Mouse (Mus musculus) kidney, embryonic 14.5 days (tissue): ENCODE measurements around the gene Tmem120b. TPM values are rescaled to one million over a fixed set of nuclear protein-coding genes. Genes with fewer than 3 reads are reported as not detected.

Experiments
- ATAC-seq: fragments of 200-750 bp; cut with Nextera tagmentation; 2 replicates; pipeline ENCODE4 v1.8.0; 2017; ENCODE audit warnings: moderate number of reproducible peaks, mild to moderate bottlenecking, moderate TSS enrichment, moderate library complexity; ENCODE audit not compliant: low FRiP score, low TSS enrichment
- H3K27ac ChIP-seq: fragments of 300-500 bp; sonication (generic); 2 replicates; pipeline ENCODE4 v1.5.1; 2014; ENCODE audit warnings: low read depth, mild to moderate bottlenecking, low read length, moderate library complexity, mixed read lengths
- H3K27me3 ChIP-seq: fragments of 300-500 bp; sonication (generic); 2 replicates; pipeline ENCODE4 v1.6.1; 2014; ENCODE audit warnings: mild to moderate bottlenecking, low read length; ENCODE audit not compliant: control insufficient read depth, insufficient read depth
- H3K36me3 ChIP-seq: fragments of 300-500 bp; sonication (generic); 2 replicates; pipeline ENCODE4 v1.6.1; 2014; ENCODE audit warnings: low read length, mixed read lengths; ENCODE audit not compliant: control insufficient read depth, insufficient read depth
- H3K4me1 ChIP-seq: fragments of 300-500 bp; sonication (generic); 2 replicates; pipeline ENCODE4 v1.6.1; 2014; ENCODE audit warnings: low read length, mixed read lengths; ENCODE audit not compliant: control insufficient read depth, insufficient read depth
- H3K4me2 ChIP-seq: fragments of 300-500 bp; sonication (generic); replicated peaks from 2 replicates; pipeline ENCODE4 v1.6.1; 2014; ENCODE audit warnings: low read depth, mild to moderate bottlenecking, low read length
- H3K4me3 ChIP-seq: fragments of 300-500 bp; sonication (generic); 2 replicates; pipeline ENCODE4 v1.5.1; 2014; ENCODE audit warnings: mild to moderate bottlenecking, low read length
- H3K9ac ChIP-seq: fragments of 300-500 bp; sonication (generic); 2 replicates; pipeline ENCODE4 v1.6.1; 2014; ENCODE audit warnings: low read depth, mild to moderate bottlenecking, low read length, moderate library complexity
- H3K9me3 ChIP-seq: fragments of 300-500 bp; sonication (generic); 2 replicates; pipeline ENCODE4 v1.6.1; 2016; ENCODE audit warnings: low read length; ENCODE audit not compliant: control insufficient read depth
- whole genome bisulfite sequencing: fragments of 180-500 bp; shearing (Covaris S2); extraction: QIAGEN DNeasy Blood & Tissue Kit; methylation state at CpG from one replicate; pipeline ENCODE4 v1.1.7; 2014; 5-methylcytosine and 5-hydroxymethylcytosine counted together
- polyA plus RNA-seq: library from polyadenylated mRNA; unstranded; fragments of >200 nt; fragmentation: Nextera tagmentation; extraction: Ambion mirVana; gene quantifications from 2 replicates; pipeline ENCODE4 v1.2.1, GENCODE M21; 2014

Gene Tmem120b
- polyA plus RNA-seq, 1 experiment from 2014 or later, result 12.0 TPM

DNA sequence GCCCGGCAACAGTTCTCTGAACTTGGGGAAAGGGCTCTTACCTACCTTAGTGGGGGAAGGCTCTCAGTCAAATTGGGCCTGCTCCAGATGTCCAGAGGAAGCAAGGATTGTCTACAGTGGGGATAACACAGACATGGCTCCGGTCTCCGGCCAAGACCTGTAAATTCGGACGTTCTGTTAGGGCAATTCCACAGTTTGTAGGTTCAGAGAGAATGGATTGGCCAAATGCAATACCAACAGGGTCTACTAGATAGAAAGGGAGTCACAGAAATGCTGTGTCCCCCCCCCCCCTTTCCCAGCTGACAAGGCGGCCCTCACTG is 69.7 kb downstream of the Tmem120b start:
- Histone ChIP-seq H3K9me3 (no peaks in the 10 kb centered on the region), H3K36me3 (peaks cover 13% of the 10 kb centered on the region; the same call in 1 of the 2 replicates), H3K4me1 (peaks cover 46% of the 10 kb centered on the region), H3K4me3 (peak overlapping the region; percentile 96), H3K27me3 (no peaks in the 10 kb centered on the region), H3K27ac (peak overlapping the region; percentile 100), H3K4me2 (peak overlapping the region; percentile 100), H3K9ac (peak overlapping the region; percentile 100)
- under 1% methylated on average over 6 of the region's 6 CpGs for WGBS
- ATAC-seq, result no peak

DNA sequence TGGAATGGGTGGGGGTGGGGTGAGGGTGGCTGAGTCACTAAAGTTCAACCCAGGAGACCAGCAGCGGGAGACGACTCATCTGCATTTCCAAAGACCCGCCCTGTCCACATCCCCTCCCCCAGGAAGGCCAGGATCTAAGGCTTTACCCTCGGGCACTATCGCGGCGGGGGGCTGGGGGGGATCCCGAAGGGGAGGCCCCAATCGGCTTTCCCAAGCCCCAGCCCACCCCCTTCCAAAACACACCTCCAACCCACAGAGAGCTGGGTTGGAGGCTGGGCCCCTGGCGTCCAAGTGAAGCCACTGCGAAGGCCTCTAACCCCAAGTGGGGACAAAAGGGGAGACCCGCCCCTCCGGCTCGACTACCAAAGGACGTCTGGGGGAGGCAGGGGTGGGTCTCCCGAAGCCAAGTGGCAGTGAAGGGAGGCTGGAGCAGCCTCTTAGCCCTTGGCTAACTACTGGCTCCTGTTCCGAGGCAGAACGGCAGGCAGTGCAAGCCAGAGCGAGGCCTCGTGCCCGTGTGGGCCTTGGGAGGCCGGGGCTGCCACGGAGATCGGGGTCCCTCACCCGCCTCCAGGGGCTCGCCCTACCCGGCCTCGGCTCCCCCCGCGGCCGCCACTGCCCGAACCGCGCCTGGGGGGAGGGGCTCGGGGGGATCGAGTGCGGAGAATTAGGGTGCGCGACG is 70.2 kb downstream of the Tmem120b start:
- no peaks in the 10 kb centered on the region for H3K27me3 ChIP-seq
- H3K36me3 ChIP-seq, result peaks cover 13% of the 10 kb centered on the region; the same call in 1 of the 2 replicates
- peak; percentile 51 for ATAC-seq
- no peaks in the 10 kb centered on the region for H3K9me3 ChIP-seq
- under 1% methylated on average over 32 of the region's 40 CpGs for WGBS
- peak overlapping the region; percentile 100 for H3K27ac ChIP-seq
- peaks cover 43% of the 10 kb centered on the region for H3K4me1 ChIP-seq
- H3K4me2 ChIP-seq, result peak overlapping the region; percentile 100
- peak overlapping the region; percentile 100 for H3K9ac ChIP-seq
- H3K4me3 ChIP-seq, result peak overlapping the region; percentile 96

DNA sequence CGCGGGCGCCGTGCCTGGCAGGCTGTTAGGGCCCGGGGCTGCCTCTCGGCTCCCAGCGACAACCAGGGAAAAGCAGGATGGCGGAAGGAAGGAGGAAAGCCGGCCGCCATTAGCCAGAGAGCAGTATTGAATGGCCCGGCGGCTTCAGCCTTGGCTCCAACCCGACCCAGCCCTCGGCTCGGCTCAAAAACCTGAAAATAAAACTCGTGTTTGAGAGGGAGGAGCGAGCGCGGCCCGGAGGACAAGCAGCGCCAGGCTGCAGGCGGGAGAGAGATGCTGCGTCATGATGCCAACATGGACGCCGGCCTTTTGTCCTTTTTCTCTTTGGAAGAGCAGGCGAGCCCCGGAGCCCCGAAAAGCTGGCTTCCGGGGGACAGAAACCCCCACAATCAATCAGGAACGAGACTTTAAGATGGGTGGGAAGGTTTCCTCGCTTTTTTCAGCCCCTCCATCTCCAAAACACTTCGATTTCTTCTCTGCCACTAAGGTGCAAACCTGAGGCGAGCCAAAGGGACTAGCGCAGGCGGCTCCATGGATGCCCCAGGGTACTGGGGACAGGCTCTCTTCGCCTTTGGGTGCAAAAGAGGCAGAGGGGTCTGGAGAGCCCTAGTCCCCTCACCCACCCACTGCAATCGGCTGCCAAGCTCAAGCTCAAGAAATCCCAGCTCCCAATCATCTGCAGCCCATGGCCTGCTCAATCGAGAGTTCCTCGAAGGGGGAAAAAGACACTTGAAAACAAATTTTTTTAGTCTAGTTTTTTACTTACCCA is 70.9 kb downstream of the Tmem120b start:
- H3K4me3 ChIP-seq, result peak overlapping the region; percentile 96
- no peak for ATAC-seq
- peak overlapping the region; percentile 100 for H3K4me2 ChIP-seq
- under 1% methylated on average over 39 of the region's 39 CpGs for WGBS
- H3K27ac ChIP-seq, result peak overlapping the region; percentile 100
- peaks cover 12% of the 10 kb centered on the region; the same call in 1 of the 2 replicates for H3K36me3 ChIP-seq
- H3K4me1 ChIP-seq, result peaks cover 45% of the 10 kb centered on the region
- peak overlapping the region; percentile 100 for H3K9ac ChIP-seq
- no peaks in the 10 kb centered on the region for H3K9me3 ChIP-seq
- no peaks in the 10 kb centered on the region for H3K27me3 ChIP-seq

DNA sequence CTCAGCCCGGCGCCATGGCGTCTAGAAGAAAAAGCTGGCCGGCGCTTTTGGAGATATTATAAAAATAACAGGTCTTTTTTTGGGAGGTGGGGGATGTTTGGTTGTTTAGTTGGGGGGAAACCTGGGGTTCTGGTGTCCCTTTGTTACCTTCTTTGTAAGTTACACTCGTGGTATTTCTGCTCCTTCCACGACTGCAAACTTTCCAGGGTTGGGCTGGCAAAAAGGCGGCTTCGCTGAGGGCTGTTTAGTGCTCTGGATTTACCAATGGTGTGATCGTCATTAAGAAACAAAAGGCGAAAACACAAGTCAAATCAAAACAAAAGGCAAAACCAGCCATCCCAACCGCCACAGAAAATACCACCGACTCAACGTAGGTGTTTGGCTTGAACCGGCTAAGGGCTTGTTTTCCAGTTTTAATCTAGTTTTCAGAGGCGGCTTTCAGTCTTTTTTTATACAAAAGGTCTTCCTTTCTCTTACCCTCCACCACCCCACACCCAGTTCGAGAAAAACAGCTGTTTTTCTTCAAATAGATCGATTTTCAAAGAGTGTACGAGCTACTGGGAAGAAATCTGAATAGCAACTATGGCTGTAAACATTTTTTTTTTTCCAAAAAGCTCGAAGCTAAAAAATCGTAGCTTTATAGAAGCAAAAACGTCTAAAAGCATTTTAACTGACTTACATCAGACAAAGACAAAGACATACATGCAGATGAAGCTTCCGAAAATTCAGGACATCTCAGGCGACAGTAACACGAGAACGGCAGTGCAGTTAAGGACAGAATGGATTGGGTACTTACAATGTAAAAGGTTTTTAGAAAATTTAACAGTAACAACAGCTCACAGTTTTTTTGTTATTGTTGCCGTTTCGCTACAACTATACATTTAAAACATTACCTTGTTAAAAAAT is 71.8 kb downstream of the Tmem120b start:
- peaks cover 5% of the 10 kb centered on the region; the same call in 1 of the 2 replicates for H3K36me3 ChIP-seq
- ATAC-seq, result no peak
- H3K4me2 ChIP-seq, result peak overlapping the region; percentile 100
- peak overlapping the region; percentile 96 for H3K4me3 ChIP-seq
- no peaks in the 10 kb centered on the region for H3K27me3 ChIP-seq
- WGBS, result under 1% methylated on average over 28 of the region's 28 CpGs
- peak overlapping the region; percentile 100 for H3K27ac ChIP-seq
- peaks cover 44% of the 10 kb centered on the region for H3K4me1 ChIP-seq
- H3K9ac ChIP-seq, result peak overlapping the region; percentile 100
- no peaks in the 10 kb centered on the region for H3K9me3 ChIP-seq

DNA sequence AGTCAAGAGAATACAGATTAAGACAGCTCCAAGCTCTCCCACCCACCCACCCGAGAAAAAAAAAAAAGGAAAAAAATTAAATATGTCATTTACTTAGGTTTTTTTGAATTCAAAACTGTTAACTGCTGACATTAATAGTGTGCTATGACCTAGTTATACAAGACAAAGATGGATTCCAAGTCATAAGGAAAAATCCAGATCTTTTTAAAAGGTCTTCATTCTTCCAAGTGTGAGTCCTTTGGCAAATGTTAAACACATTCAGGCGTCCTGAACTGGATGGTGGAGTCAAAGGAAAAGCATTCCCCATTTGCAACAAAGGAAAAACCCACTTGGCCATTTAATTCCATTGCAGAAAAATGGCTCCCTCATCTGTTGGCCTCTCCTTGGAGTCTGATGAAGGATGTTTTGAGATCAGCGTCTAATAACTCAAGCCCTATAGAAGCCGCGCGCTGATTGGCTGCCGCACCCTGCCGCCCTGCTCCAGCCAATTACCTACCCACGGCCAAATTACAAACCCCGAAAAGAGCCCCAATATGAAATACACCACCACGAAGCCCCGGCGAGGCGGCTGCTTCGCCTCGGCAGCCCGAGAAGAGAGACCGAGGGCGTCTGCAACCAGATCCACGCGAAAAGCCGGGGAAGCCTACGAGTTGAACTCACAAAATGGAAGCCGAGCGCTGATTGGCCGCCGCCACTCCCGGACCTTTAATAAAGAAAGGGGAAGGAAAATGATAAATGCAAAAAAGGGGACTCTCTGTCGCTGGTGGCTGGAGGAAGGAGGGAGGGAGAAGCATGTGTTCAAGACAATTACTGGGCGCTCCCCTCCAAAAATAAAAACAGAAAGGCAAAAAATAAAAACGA is 72.7 kb downstream of the Tmem120b start:
- ATAC-seq, result peak; percentile 54
- H3K4me2 ChIP-seq, result peak overlapping the region; percentile 100
- H3K4me1 ChIP-seq, result peaks cover 38% of the 10 kb centered on the region
- H3K9me3 ChIP-seq, result no peaks in the 10 kb centered on the region
- H3K36me3 ChIP-seq, result peaks cover 10% of the 10 kb centered on the region; the same call in 1 of the 2 replicates
- H3K27ac ChIP-seq, result peak overlapping the region; percentile 100
- under 1% methylated on average over 31 of the region's 31 CpGs for WGBS
- peak overlapping the region; percentile 100 for H3K9ac ChIP-seq
- peak overlapping the region; percentile 96 for H3K4me3 ChIP-seq
- H3K27me3 ChIP-seq, result no peaks in the 10 kb centered on the region

DNA sequence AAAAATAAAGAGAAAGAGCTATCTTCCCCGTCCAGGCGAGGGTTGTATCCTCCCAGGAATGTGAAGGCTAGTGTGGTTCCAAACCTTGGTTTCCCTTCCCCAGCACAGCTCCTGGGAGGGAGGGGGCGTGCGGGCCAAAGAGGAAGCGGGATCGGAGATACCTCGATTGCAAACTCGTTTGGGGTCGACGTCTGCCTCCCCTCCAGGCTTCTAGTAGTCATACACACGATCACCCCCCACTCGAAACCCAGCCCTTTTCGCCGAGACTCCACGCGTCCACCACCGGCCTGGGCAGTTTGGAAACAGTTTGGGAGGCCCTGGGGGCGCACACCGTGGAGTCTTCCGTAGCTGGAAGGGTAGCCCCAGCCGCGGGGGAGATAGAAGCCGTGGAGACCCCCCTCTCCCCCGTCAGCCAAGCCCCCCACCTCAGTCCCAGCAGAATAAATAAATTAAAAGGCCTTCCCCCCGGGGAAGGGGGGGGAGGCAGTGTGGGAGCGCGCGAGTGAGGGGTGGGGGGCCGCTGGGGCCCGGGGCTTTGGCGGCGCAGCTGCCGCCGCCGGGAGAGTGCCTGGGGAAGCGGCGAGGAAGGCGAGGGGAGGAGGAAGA is 73.4 kb downstream of the Tmem120b start:
- ATAC-seq, result no peak
- peak overlapping the region; percentile 100 for H3K4me2 ChIP-seq
- H3K9ac ChIP-seq, result peak overlapping the region; percentile 100
- 0% methylated on average over 35 of the region's 38 CpGs for WGBS
- H3K27ac ChIP-seq, result peak overlapping the region; percentile 100
- H3K27me3 ChIP-seq, result no peaks in the 10 kb centered on the region
- H3K9me3 ChIP-seq, result no peaks in the 10 kb centered on the region
- H3K4me1 ChIP-seq, result peaks cover 32% of the 10 kb centered on the region
- peaks cover 15% of the 10 kb centered on the region for H3K36me3 ChIP-seq
- H3K4me3 ChIP-seq, result peak overlapping the region; percentile 96

DNA sequence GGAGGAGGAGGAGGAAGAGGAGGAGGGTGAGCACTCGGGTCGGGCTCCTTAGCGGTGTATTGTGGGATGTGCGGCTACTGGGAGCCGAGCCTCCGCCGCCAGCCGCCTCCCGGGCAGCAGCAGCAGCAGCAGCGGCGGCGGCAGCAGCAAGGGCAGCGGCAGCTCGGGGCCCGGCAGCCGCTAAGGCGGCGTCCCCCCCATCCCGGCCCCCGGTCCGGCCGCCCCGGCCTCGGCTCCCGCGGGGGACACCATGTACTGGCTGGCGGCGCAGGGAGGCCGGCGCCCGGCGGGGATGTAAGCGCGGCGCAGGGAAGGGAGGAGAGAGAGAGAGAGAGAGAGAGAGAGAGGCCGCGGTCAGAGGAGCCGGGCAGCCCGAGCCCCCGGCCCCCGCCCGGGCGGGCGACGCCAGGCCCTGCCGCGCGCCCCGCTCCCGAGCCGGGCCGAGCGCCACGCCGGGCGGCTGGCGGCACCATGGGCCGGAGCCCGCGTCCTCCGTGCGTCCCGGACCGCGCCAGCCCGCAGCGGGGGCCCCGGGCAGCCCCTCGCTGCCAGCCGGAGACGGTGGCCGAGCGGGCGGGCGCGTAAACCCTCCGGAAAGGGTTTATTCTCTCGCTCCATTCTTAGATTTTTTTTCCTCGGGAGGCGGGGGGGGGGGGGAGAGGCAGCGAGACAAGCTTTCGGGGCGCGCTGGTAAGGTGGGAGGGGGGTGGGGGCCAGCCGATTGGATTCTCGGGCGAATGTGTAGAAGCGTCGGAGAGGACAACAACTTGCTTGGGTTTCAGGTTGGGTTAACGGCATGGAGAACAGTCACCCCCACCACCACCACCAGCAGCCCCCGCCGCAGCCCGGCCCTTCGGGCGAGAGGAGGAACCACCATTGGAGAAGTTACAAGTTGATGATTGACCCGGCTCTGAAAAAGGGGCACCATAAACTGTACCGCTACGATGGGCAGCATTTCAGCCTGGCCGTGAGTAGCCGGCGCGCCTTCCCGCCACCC is 74.2 kb downstream of the Tmem120b start, which contains the start of gene Setd1b:
Gene Setd1b, plus strand, starts transcription at position 33 of the 997 bp plus-strand sequence.
- H3K27me3 ChIP-seq, result no peaks in the 10 kb centered on the region
- H3K4me1 ChIP-seq, result peaks cover 24% of the 10 kb centered on the region
- peak within 1 kb of the TSS; percentile 100 for H3K9ac ChIP-seq
- peak within 1 kb of the TSS; percentile 100 for H3K27ac ChIP-seq
- ATAC-seq, result no peak
- no peaks in the 10 kb centered on the region for H3K9me3 ChIP-seq
- WGBS, result under 1% methylated on average over 89 of the region's 103 CpGs
- peak within 1 kb of the TSS; percentile 100 for H3K4me2 ChIP-seq
- peaks cover 23% of the 10 kb centered on the region for H3K36me3 ChIP-seq
- H3K4me3 ChIP-seq, result peak within 1 kb of the TSS; percentile 96
